Mouse (Mus musculus) hindbrain, embryonic 14.5 days (tissue): ENCODE measurements around the gene Stom. TPM values are rescaled to one million over a fixed set of nuclear protein-coding genes. Genes with fewer than 3 reads are reported as not detected.

Experiments used
- ATAC-seq: fragments of 200-750 bp; cut with Nextera tagmentation; 2 replicates; pipeline ENCODE4 v1.8.0; 2017; ENCODE audit warnings: moderate number of reproducible peaks, mild to moderate bottlenecking, moderate TSS enrichment, moderate library complexity; ENCODE audit not compliant: low FRiP score
- DNase-seq: peaks from one replicate; pipeline ENCODE4 v3.0.0-alpha.2; 2015; ENCODE audit warnings: low spot score
- H3K27ac ChIP-seq: fragments of 300-500 bp; sonication (generic); 2 replicates; pipeline ENCODE4 v1.5.1; 2014; ENCODE audit warnings: mild to moderate bottlenecking, moderate library complexity
- H3K27me3 ChIP-seq: fragments of 300-500 bp; sonication (generic); 2 replicates; pipeline ENCODE4 v1.6.1; 2014; ENCODE audit warnings: mild to moderate bottlenecking, low read length, mixed read lengths; ENCODE audit not compliant: control insufficient read depth, insufficient read depth
- H3K36me3 ChIP-seq: fragments of 300-500 bp; sonication (generic); replicated peaks from 2 replicates; pipeline ENCODE4 v1.6.1; 2014; ENCODE audit not compliant: control insufficient read depth, insufficient read depth
- H3K4me1 ChIP-seq: fragments of 300-500 bp; sonication (generic); replicated peaks from 2 replicates; pipeline ENCODE4 v1.6.1; 2014; ENCODE audit warnings: antibody characterized with exemption, low read length, mixed read lengths; ENCODE audit not compliant: control insufficient read depth, insufficient read depth
- H3K4me2 ChIP-seq: fragments of 300-500 bp; sonication (generic); replicated peaks from 2 replicates; pipeline ENCODE4 v1.6.1; 2014; ENCODE audit warnings: mild to moderate bottlenecking, moderate library complexity
- H3K4me3 ChIP-seq: fragments of 300-500 bp; sonication (generic); replicated peaks from 2 replicates; pipeline ENCODE4 v1.5.1; 2014; ENCODE audit warnings: mild to moderate bottlenecking, low read length
- H3K9ac ChIP-seq: fragments of 300-500 bp; sonication (generic); 2 replicates; pipeline ENCODE4 v1.6.1; 2014
- H3K9me3 ChIP-seq: fragments of 300-500 bp; sonication (generic); 2 replicates; pipeline ENCODE4 v1.6.1; 2016; ENCODE audit warnings: low read length; ENCODE audit not compliant: control insufficient read depth
- WGBS: fragments of 180-500 bp; shearing (Covaris S2); extraction: QIAGEN DNeasy Blood & Tissue Kit; methylation state at CpG from one replicate; pipeline ENCODE4 v1.1.7; 2014; 5-methylcytosine and 5-hydroxymethylcytosine counted together
- polyA plus RNA-seq: library from polyadenylated mRNA; unstranded; fragments of >200 nt; fragmentation: Nextera tagmentation; extraction: Ambion mirVana; gene quantifications from 2 replicates; pipeline ENCODE4 v1.2.1, GENCODE M21; 2014

The Stom gene
- polyA plus RNA-seq, 1 experiment from 2014 or later = 24.4 TPM

- Histone ChIP-seq H3K9ac (no peak overlapping the region), H3K4me3 (no peak overlapping the region), H3K4me1 (no peaks in the 10 kb centered on the region), H3K27me3 (no peaks in the 10 kb centered on the region), H3K27ac (no peak overlapping the region), H3K36me3 (no peaks in the 10 kb centered on the region), H3K9me3 (no peaks in the 10 kb centered on the region), H3K4me2 (no peak overlapping the region)
- ATAC-seq (peak; percentile 49; the same call in 1 of the 2 replicates), DNase-seq (peak; percentile 65)
- 14% methylated on average over 10 of the region's 10 CpGs for WGBS
These were observed 66.2 kb downstream of the Stom start for GRCm38 (mm10) chr2:35270531-35270984.

- no peaks in the 10 kb centered on the region for H3K9me3 ChIP-seq
- no peak overlapping the region for H3K27ac ChIP-seq
- no peak overlapping the region for H3K4me2 ChIP-seq
- H3K4me3 ChIP-seq = no peak overlapping the region
- no peak overlapping the region for H3K9ac ChIP-seq
- 80% methylated on average over 4 of the region's 4 CpGs for WGBS
- DNase-seq (no peak), ATAC-seq (no peak)
- H3K4me1 ChIP-seq = no peaks in the 10 kb centered on the region
- no peaks in the 10 kb centered on the region for H3K27me3 ChIP-seq
- no peaks in the 10 kb centered on the region for H3K36me3 ChIP-seq
These were observed 67.0 kb downstream of the Stom start for GRCm38 (mm10) chr2:35269716-35270260.

- DNase-seq = no peak
- Histone ChIP-seq H3K4me2 (no peak overlapping the region), H3K4me3 (no peak overlapping the region), H3K36me3 (no peaks in the 10 kb centered on the region), H3K27ac (no peak overlapping the region), H3K27me3 (no peaks in the 10 kb centered on the region), H3K4me1 (no peaks in the 10 kb centered on the region), H3K9ac (no peak overlapping the region), H3K9me3 (no peaks in the 10 kb centered on the region)
- ATAC-seq = no peak
- 80% methylated on average over 6 of the region's 6 CpGs for WGBS
These were observed 67.6 kb downstream of the Stom start for GRCm38 (mm10) chr2:35269136-35269535.

GRCm38 (mm10) chr2:35267876-35268566, 68.8 kb downstream of the Stom start:
- H3K4me1 ChIP-seq = no peaks in the 10 kb centered on the region
- no peak for ATAC-seq
- H3K36me3 ChIP-seq = no peaks in the 10 kb centered on the region
- H3K27me3 ChIP-seq = no peaks in the 10 kb centered on the region
- H3K27ac ChIP-seq = no peak overlapping the region
- DNase-seq = no peak
- no peak overlapping the region for H3K4me2 ChIP-seq
- H3K9me3 ChIP-seq = no peaks in the 10 kb centered on the region
- H3K4me3 ChIP-seq = no peak overlapping the region
- H3K9ac ChIP-seq = no peak overlapping the region
- WGBS = 82% methylated on average over 10 of the region's 10 CpGs

GRCm38 (mm10) chr2:35267156-35267875, 69.5 kb downstream of the Stom start:
- no peak for DNase-seq
- H3K9ac ChIP-seq = no peak overlapping the region
- H3K4me2 ChIP-seq = no peak overlapping the region
- no peaks in the 10 kb centered on the region for H3K36me3 ChIP-seq
- H3K27ac ChIP-seq = no peak overlapping the region
- no peak for ATAC-seq
- H3K9me3 ChIP-seq = no peaks in the 10 kb centered on the region
- H3K4me1 ChIP-seq = no peaks in the 10 kb centered on the region
- WGBS = 89% methylated on average over 13 of the region's 13 CpGs
- H3K4me3 ChIP-seq = no peak overlapping the region
- no peaks in the 10 kb centered on the region for H3K27me3 ChIP-seq

- 73% methylated on average over 9 of the region's 9 CpGs for WGBS
- no peak for ATAC-seq
These were observed 70.4 kb downstream of the Stom start for GRCm38 (mm10) chr2:35266251-35266905.

GRCm38 (mm10) chr2:35265775-35266174, 71.0 kb downstream of the Stom start:
- Histone ChIP-seq H3K4me2 (no peak overlapping the region), H3K36me3 (no peaks in the 10 kb centered on the region), H3K27ac (no peak overlapping the region), H3K9me3 (no peaks in the 10 kb centered on the region), H3K4me1 (no peaks in the 10 kb centered on the region), H3K9ac (no peak overlapping the region), H3K27me3 (no peaks in the 10 kb centered on the region), H3K4me3 (no peak overlapping the region)
- 88% methylated on average over 8 of the region's 8 CpGs for WGBS
- ATAC-seq = no peak
- no peak for DNase-seq

More at GRCm38 (mm10) chr2:35266251-35266905, 70.4 kb downstream of the Stom start:
- H3K36me3 ChIP-seq = no peaks in the 10 kb centered on the region
- no peak for DNase-seq
- H3K4me3 ChIP-seq = no peak overlapping the region
- H3K9ac ChIP-seq = no peak overlapping the region
- H3K4me2 ChIP-seq = no peak overlapping the region
- H3K27me3 ChIP-seq = no peaks in the 10 kb centered on the region
- no peak overlapping the region for H3K27ac ChIP-seq
- H3K4me1 ChIP-seq = no peaks in the 10 kb centered on the region
- H3K9me3 ChIP-seq = no peaks in the 10 kb centered on the region

- H3K9me3 ChIP-seq = no peaks in the 10 kb centered on the region
- 47% methylated on average over 8 of the region's 8 CpGs for WGBS
- no peak overlapping the region for H3K4me2 ChIP-seq
- no peaks in the 10 kb centered on the region for H3K36me3 ChIP-seq
- no peak overlapping the region for H3K9ac ChIP-seq
- peak; percentile 59; the same call in 1 of the 2 replicates for ATAC-seq
- no peak overlapping the region for H3K27ac ChIP-seq
- H3K4me1 ChIP-seq = no peaks in the 10 kb centered on the region
- no peak overlapping the region for H3K4me3 ChIP-seq
- no peaks in the 10 kb centered on the region for H3K27me3 ChIP-seq
- DNase-seq = peak; percentile 71
These were observed 71.5 kb downstream of the Stom start for GRCm38 (mm10) chr2:35265296-35265695.

- WGBS = 96% methylated on average over 1 of the region's 1 CpGs
- H3K4me2 ChIP-seq = no peak overlapping the region
These were observed 72.7 kb downstream of the Stom start for GRCm38 (mm10) chr2:35264095-35264494.

More at GRCm38 (mm10) chr2:35264095-35264494, 72.7 kb downstream of the Stom start:
- ATAC-seq (no peak), DNase-seq (no peak)
- Histone ChIP-seq H3K4me1 (no peaks in the 10 kb centered on the region), H3K4me3 (no peak overlapping the region), H3K9ac (no peak overlapping the region), H3K9me3 (no peaks in the 10 kb centered on the region), H3K27ac (no peak overlapping the region), H3K27me3 (no peaks in the 10 kb centered on the region), H3K36me3 (no peaks in the 10 kb centered on the region)
